Mouse (Mus musculus) left cerebral cortex, postnatal 25 days (tissue): Measurements from ENCODE around the gene Plscr2. TPM values are rescaled to one million over a fixed set of nuclear protein-coding genes. Genes with fewer than 3 reads are reported as not detected.
"Not testable (repeated sequence)": the region's sequence is repeated elsewhere in the genome, so short reads cannot be mapped to it uniquely, and the experiment has no call there.

Source experiments
- DNase-seq, 2 experiments: peaks; one replicate each; pipeline ENCODE4 v3.0.0; 2022; ENCODE audit warnings: low spot score in 2 of 2, mixed read lengths in 1 of 2
- intact Hi-C: fragments of 180-260 bp; cut with DNase I; formaldehyde crosslinking; loops from one replicate; pipeline ENCODE4 v1.15.1; 2025
- total RNA-seq, 2 experiments: library from RNA; stranded (reverse); gene quantifications; 2 replicates each; pipeline ENCODE4 v1.2.3; 2021

Gene Plscr2
- total RNA-seq, 2 experiments from 2014 or later = 1.1 to 3.0 TPM

GRCm38 (mm10) chr9:92270927-92271326, 4.5 kb upstream of the Plscr2 start:
- intact Hi-C loops = no loop called here
- peak in 1 of 2 experiments; percentile 7 for DNase-seq

GRCm38 (mm10) chr9:92272650-92273049, 2.8 kb upstream of the Plscr2 start:
- no peak for DNase-seq
- intact Hi-C loops = no loop called here

GRCm38 (mm10) chr9:92273271-92273670, 2.1 kb upstream of the Plscr2 start:
- intact Hi-C loops = no loop called here
- no peak for DNase-seq

- no peak for DNase-seq
- intact Hi-C loops = no loop called here
These were observed 1.2 kb upstream of the Plscr2 start for GRCm38 (mm10) chr9:92273956-92274762.

GRCm38 (mm10) chr9:92276360-92276759, 958 bp downstream of the Plscr2 start:
- intact Hi-C loops = no loop called here
- DNase-seq = no peak

- intact Hi-C loops = no loop called here
- no peak for DNase-seq
These were observed 4.6 kb downstream of the Plscr2 start for GRCm38 (mm10) chr9:92280048-92280447.

GRCm38 (mm10) chr9:92282563-92283171, 7.3 kb downstream of the Plscr2 start:
- intact Hi-C loops = no loop called here
- no peak for DNase-seq

GRCm38 (mm10) chr9:92289675-92290074, 14.3 kb downstream of the Plscr2 start:
- no peak for DNase-seq
- intact Hi-C loops = no loop called here

- DNase-seq = no peak
- intact Hi-C loops = no loop called here
These were observed 16.8 kb downstream of the Plscr2 start for GRCm38 (mm10) chr9:92292169-92292568.

GRCm38 (mm10) chr9:92292922-92293321, 17.5 kb downstream of the Plscr2 start:
- peak in 1 of 2 experiments; percentile 40 for DNase-seq
- intact Hi-C loops = no loop called here

- intact Hi-C loops = no loop called here
- DNase-seq = no peak
These were observed 18.5 kb downstream of the Plscr2 start for GRCm38 (mm10) chr9:92293560-92294548.

- DNase-seq = no peak
- intact Hi-C loops = no loop called here
These were observed 22.9 kb downstream of the Plscr2 start for GRCm38 (mm10) chr9:92298288-92298687.

- no peak for DNase-seq
- intact Hi-C loops = no loop called here
These were observed 25.8 kb downstream of the Plscr2 start for GRCm38 (mm10) chr9:92301213-92301612.

GRCm38 (mm10) chr9:92305075-92305474, 29.7 kb downstream of the Plscr2 start:
- intact Hi-C loops = no loop called here
- no peak for DNase-seq

- intact Hi-C loops = no loop called here
- DNase-seq = no peak
These were observed 30.3 kb downstream of the Plscr2 start for GRCm38 (mm10) chr9:92305620-92306220.

GRCm38 (mm10) chr9:92309077-92309476, 33.7 kb downstream of the Plscr2 start, which contains the start of gene 1700057G04Rik:
Gene 1700057G04Rik (plus strand): TSS chr9:92309377.
- DNase-seq = no peak
- intact Hi-C loops = no loop called here

GRCm38 (mm10) chr9:92316791-92317190, 41.4 kb downstream of the Plscr2 start:
- DNase-seq = no peak

GRCm38 (mm10) chr9:92325936-92326335, 50.5 kb downstream of the Plscr2 start:
- intact Hi-C loops, DNase-seq: not testable (repeated sequence)

More at GRCm38 (mm10) chr9:92316791-92317190, 41.4 kb downstream of the Plscr2 start:
- intact Hi-C loops = loop anchor here (5.0 kb wide), 1 partner anchor 89 kb away; no protein-coding TSS in a partner anchor

GRCm38 (mm10) chr9:92326813-92327212, 51.4 kb downstream of the Plscr2 start:
- intact Hi-C loops = no loop called here
- no peak for DNase-seq
